Mouse (Mus musculus): ENCODE measurements around the gene Lrp2bp.

The Lrp2bp gene

GRCm38 (mm10) chr8:45999138-45999783 is at the start of gene Lrp2bp:
Gene Lrp2bp, plus strand, starts transcription at chr8:45999303.
- no peak for DNase-seq (ENCODE audit: low read depth, low spot score)

DNA sequence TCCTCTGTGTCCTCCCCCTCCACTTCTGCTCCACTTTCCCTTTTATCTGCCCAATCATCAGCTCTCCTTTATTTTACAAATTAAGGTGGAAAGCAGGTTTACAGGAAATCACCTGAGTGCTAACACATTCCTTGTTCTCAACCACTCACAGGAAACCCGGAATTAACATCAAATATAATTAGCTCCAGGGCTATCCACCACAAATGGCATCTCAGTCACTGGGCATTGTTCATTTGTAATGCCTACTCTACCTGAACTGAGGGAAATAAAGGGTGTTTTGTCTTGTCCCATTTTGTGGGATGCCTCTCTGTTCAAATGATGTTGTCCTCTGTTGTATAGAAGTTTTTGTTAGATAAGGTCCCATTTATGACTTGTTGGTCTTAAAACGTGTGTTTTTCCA is 48.5 kb upstream of the Lrp2bp start:
- no peak for DNase-seq (ENCODE audit: low read depth, low spot score)

DNA sequence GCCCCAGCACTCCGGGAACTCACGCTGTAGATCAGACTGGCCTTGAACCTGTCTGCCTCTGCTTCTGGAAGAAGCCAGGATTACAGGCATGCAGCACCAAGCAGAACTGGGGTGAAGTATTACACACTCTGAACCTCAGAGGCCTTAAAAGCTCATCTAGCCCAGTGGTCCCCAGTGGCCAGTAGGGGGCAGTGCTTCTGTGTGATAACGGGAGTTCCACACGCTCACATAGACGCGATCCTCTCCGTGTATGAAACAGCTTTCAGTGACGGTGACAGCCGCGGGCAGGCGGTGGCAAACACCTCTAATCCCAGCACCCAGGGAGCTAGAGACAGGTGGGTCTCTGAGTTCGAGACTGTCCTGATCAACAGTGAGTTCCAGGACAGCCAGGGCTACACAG is 28.2 kb upstream of the Lrp2bp start:
- DNase-seq (ENCODE audit: low read depth, low spot score), result no peak

DNA sequence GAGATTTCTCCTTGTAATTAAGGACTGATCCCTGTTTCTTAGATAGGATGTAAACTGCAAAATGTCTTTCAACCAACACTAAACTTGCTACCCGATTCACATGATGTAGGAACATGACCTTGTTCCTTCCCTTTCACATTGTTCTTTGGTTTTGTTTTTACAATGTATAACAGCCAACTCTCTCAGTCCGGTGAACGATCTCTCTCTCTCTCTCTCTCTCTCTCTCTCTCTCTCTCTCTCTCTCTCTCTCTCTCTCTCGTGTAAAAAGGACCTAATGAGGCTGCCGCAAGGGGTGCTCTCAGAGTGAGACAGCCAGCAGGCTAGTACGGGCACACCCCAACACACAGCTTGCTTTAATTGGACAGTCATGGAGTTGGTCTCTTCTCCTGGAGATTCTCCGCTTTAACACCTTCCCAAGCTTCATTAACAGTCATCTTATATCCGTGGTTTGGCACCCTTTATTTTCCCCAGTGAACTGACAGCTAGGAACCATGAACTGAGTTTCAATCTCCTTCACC is 25.1 kb upstream of the Lrp2bp start:
- no peak for DNase-seq (ENCODE audit: low read depth, low spot score)

- peak; percentile 93 for DNase-seq (ENCODE audit: low read depth, low spot score)
Measured at GRCm38 (mm10) chr8:45975126-45975836, 23.8 kb upstream of the Lrp2bp start, which contains the start of the genes 1700029J07Rik and Ufsp2. Gene 1700029J07Rik, minus strand, starts transcription at chr8:45975252. Gene Ufsp2, plus strand, starts transcription at chr8:45975528.

- no peak for DNase-seq (ENCODE audit: low read depth, low spot score)
Measured at GRCm38 (mm10) chr8:45975837-45976468, 23.1 kb upstream of the Lrp2bp start.

DNA sequence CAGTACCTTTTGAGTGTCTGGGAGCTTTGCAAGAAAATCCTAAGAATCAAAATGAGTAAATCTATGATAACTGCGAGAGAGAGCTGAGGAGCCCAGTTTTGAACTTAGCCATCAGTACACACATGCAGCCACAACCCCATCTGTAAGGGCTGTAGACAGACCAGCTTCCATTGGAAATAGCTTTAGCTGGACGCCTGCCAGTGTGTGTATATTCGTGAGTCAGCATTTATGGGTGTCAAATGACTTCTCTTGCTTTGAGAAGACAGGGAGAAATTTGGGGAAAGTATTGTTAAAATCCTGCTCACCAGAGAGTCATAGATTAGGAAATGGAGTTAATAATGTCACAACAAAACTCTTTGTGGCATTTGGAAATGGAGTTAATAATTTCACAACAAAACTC is 12.4 kb upstream of the Lrp2bp start:
- DNase-seq (ENCODE audit: low read depth, low spot score), result no peak

DNA sequence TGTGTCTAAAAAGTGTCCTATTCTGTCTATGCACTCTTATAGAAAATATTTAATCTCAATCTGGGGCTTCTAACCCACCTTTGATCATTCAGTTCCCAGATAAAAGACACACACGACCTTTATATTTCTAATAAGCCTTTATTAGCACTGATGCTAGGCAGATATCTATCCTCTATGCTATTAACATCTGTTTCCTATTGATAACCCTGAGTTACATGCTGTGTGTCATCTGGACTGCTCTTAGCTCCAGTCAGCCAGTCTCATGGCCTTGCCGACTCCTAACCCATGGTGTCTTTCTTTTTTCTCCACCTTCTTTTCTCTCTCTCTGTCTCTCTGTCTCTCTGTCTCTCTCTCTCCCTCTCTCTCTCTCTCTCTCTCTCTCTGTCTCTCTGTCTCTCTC is 10.9 kb upstream of the Lrp2bp start:
- no peak for DNase-seq (ENCODE audit: low read depth, low spot score)

DNA sequence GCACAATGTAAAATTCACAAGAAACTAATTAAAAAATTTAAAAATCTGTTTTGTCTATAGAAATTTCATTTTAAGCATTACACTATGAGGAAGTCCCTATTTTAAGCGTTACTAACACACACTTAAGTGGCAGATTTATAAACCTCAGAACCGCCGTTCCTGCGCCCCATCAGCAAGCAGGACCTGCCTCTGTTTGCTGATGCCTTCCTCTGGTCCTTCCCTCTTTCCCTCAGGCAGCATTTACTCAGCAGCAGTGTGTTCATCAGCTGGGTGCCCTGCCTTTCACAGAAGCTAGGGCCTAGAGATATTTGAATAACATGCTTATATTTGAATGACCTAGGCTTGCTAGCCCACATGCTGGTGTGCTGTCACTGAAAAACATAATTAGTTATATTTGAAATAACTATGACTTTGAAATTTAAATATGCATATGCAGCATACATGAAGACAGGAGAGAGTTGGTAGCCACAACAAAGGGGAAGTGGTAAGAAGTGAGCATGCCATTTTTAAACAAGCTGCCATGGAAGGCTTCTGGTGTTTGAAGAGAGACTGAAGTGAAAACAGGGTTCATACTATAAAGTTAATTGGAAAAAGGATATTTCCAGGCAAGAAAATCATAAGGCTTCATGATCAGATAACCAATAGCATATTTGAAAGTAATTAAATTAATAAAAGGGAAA is 8.3 kb upstream of the Lrp2bp start:
- no peak for DNase-seq (ENCODE audit: low read depth, low spot score)

- no peak for DNase-seq (ENCODE audit: low read depth, low spot score)
Measured at GRCm38 (mm10) chr8:45994111-45994510, 5.0 kb upstream of the Lrp2bp start.

DNA sequence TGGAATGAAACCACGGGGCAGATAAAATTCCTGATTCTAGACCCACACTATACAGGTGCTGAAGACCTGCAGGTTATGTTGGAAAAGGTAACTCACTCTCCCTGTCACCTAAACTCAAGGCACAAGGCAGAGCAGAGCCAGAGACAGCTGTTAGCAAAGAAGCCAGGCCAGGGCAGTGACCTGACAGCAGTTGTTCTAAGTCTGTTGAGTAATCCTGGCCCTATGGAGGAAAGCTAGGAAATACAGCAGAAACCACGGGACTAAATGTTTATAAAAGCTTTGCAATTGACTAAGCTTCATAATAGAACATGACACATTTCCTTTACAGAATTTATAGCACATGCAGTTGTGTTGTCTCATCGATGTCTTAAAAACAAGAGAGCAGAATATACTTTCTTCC is 3.5 kb upstream of the Lrp2bp start:
- no peak for DNase-seq (ENCODE audit: low read depth, low spot score)

GRCm38 (mm10) chr8:45998228-45998627 is 875 bp upstream of the Lrp2bp start:
- no peak for DNase-seq (ENCODE audit: low read depth, low spot score)

- DNase-seq (ENCODE audit: low read depth, low spot score), result peak; percentile 95
Measured at GRCm38 (mm10) chr8:45999784-46000705, 942 bp downstream of the Lrp2bp start.

- no peak for DNase-seq (ENCODE audit: low read depth, low spot score)
Measured at GRCm38 (mm10) chr8:46005596-46005995, 6.5 kb downstream of the Lrp2bp start, which contains the start of gene Ankrd37. Gene Ankrd37, minus strand, starts transcription at chr8:46005707.

- no peak for DNase-seq (ENCODE audit: low read depth, low spot score)
Measured at GRCm38 (mm10) chr8:46007050-46007672, 8.1 kb downstream of the Lrp2bp start.

- DNase-seq (ENCODE audit: low read depth, low spot score), result no peak
Measured at GRCm38 (mm10) chr8:46010306-46010705, 11.2 kb downstream of the Lrp2bp start.

GRCm38 (mm10) chr8:46010746-46011680 is 11.9 kb downstream of the Lrp2bp start:
- no peak for DNase-seq (ENCODE audit: low read depth, low spot score)

GRCm38 (mm10) chr8:46022203-46022602 is 23.1 kb downstream of the Lrp2bp start:
- no peak for DNase-seq (ENCODE audit: low read depth, low spot score)

GRCm38 (mm10) chr8:46022758-46023157 is 23.7 kb downstream of the Lrp2bp start:
- no peak for DNase-seq (ENCODE audit: low read depth, low spot score)

Measured in c-Kit-negative CD71-positive TER-119-positive erythroid progenitor cells, embryonic 14.5 days (primary cell).